Mouse (Mus musculus) thymus, postnatal 0 days (tissue): ENCODE results near the gene Kcnip4. TPM values are rescaled to one million over a fixed set of nuclear protein-coding genes. Genes with fewer than 3 reads are reported as not detected.

Experiments used
- DNase-seq: peaks from one replicate; pipeline ENCODE4 v3.0.0-alpha.2; 2015; ENCODE audit warnings: low spot score
- polyA plus RNA-seq: library from polyadenylated mRNA; unstranded; fragments of >200 nt; fragmentation: Nextera tagmentation; extraction: Ambion mirVana; gene quantifications from 2 replicates; pipeline ENCODE4 v1.2.1, GENCODE M21; 2015

Gene Kcnip4
- polyA plus RNA-seq, 1 experiment from 2014 or later: 0.33 TPM

DNA sequence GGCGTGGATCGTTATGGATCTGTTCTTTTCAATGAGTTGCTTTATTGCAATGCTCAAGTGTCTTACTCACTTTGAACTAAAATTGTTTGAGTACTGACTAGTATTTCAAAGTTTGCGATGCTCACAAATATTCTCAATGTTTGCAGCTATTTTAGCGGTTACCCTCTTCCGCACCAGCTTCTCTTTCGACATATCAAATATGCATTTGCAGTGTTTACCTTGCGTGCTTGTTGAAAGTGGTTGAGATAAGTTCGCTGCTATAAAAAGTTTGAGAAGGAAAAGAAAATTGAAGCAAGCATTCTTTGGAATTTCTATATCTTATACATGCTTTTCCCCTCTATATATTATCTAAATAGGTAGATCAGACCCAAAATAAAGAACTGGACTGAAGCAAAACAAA lies 634.5 kb downstream of the Kcnip4 start:
- no peak for DNase-seq

GRCm38 (mm10) chr5:48889395-48890194 lies 635.1 kb downstream of the Kcnip4 start:
- no peak for DNase-seq

- DNase-seq: no peak
Observed at GRCm38 (mm10) chr5:48878081-48878480, 646.6 kb downstream of the Kcnip4 start.

GRCm38 (mm10) chr5:48864268-48864967 lies 660.3 kb downstream of the Kcnip4 start:
- DNase-seq: no peak

GRCm38 (mm10) chr5:48840971-48841370 lies 683.7 kb downstream of the Kcnip4 start:
- DNase-seq: no peak

DNA sequence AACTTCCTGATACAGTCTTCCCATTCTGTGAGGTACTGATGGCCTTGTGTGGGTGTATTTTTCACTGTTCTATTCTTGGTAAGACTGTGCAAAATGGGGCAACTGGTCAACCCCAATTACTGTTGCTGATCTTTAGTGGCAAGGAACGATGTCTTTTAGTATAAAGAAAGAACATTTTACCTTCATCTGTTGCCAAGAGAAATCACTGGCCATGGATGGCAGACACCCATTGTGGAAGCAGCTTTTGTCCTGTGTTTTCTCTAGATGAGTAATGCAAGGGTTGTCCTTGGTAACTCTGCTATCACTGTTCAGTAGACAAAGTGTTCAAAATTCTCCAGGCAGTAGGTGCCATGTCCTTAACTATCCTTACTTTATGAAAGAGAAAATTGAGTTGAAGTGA lies 729.2 kb downstream of the Kcnip4 start:
- DNase-seq: no peak

DNA sequence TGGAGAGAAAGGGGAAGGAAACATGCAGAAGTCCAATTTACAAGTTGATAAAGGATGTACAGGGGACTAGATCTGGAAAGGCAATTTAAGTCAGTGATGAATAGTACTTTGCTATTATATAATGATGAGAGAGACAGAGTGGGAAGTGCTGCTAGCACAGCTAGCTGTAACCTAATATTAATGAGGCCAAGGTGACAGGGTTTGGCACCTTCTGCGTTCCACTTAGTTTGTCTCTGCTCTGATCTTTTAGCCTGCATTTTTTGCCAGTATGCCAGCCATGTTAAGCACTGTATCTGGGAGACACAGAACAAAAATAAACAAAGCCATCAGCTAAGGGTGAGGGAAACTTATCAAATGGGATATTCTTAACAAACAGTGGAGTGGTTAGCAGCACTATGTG lies 745.3 kb downstream of the Kcnip4 start:
- no peak for DNase-seq

DNA sequence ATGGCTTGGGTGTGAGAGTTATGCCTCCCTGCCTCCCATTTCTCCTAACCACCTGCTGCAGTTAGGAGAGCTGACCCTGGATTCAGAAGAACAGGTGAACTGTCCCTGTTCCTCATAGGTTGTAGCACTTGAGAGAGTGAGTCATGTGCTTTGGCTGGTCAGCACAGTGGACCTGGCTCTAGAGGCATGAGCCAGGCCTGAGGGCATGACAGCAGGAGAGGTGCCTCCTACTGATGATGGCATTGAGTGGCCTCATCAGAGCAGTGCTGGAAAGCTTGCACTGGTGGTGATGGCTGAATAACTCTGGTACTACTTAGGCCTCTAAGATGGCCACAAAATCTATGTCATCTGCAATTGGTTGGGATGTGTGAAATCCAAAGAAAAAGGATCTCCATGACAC lies 776.1 kb downstream of the Kcnip4 start:
- DNase-seq: no peak

- DNase-seq: no peak
Observed at GRCm38 (mm10) chr5:48737640-48738039, 787.1 kb downstream of the Kcnip4 start.

- no peak for DNase-seq
Observed at GRCm38 (mm10) chr5:48718166-48718565, 806.5 kb downstream of the Kcnip4 start.

GRCm38 (mm10) chr5:48705997-48706396 lies 818.7 kb downstream of the Kcnip4 start:
- DNase-seq: no peak

DNA sequence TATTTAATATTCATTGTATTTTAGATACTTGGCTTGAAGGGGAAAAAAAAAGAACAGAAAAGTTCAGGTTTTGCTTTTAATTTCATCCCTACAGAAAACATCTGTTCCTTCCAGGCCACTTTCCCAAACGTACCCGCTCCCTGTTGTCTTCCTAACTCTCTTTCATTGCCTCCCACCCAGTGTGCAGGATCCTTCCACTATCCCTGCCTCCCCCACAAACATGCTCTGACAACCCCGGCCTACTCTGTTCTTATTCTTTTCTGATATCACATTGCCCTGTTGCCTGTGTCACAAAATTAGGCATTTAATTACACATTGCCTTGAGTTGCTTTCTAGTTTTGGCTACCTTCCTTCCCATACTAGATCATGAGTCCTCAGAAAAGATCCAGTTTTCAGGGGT lies 837.6 kb downstream of the Kcnip4 start:
- DNase-seq: no peak

DNA sequence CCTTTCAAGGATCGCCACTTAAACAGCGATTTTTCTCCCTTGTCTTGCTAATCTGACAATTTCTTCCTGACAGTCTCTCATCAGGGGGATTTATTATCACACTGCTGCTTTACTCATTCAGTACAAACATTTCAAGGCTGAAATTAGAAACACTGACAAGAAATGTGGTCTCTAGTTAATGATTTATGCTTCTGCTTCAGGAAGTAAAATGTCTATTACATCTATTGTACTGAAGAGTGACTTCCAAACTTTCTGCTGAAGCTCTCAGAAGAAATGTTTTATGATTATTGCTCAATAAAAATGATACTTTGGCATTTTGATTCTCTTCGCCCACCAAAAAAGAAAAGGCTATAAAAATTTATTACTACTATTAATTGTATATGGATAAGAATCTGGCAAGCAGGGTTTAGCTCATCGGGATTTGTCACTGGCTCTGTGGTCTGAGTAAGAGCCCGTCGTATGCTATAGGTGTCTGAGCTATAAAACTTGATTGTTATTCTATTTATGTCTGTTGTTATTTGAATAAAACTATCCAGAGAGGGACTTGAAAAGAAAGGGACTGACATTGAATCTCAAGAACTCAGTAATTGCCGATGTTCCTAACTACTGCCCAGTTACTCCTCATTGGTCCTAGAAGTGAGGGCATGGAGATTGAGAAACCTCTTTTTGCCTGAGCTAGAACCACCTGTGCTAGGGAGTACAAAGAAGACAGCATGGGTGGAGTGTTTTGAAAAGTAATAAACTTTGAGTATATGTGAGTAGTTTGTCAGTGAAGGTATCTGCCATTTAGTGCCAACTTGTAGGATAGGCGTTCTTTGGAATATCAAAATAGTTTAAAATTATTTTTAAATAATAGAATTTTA lies 844.7 kb downstream of the Kcnip4 start:
- DNase-seq: no peak

- DNase-seq: no peak
Observed at GRCm38 (mm10) chr5:48662504-48662903, 862.2 kb downstream of the Kcnip4 start.

GRCm38 (mm10) chr5:48659975-48660374 lies 864.7 kb downstream of the Kcnip4 start:
- no peak for DNase-seq

- DNase-seq: no peak
Observed at GRCm38 (mm10) chr5:48650496-48650895, 874.2 kb downstream of the Kcnip4 start.

DNA sequence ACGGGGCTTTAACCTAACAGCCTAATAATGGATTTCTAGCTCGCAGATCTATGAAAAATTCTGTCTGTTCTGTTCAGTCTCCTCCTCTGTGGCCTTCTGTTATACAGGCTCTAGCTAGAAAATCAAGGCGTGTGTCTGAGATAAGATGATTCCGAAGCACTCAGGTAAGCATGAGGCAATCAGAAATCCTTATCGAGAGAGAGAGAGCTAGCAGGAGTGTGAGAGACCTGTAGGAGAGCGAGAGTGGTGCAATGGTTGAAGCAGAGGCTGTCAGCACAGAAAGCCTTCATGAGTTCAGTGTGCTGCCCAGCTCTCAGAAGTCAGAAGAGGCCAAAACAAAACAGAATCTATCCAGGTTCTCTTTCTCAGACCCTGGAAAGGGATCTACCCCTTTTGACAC lies 888.0 kb downstream of the Kcnip4 start:
- DNase-seq: no peak

DNA sequence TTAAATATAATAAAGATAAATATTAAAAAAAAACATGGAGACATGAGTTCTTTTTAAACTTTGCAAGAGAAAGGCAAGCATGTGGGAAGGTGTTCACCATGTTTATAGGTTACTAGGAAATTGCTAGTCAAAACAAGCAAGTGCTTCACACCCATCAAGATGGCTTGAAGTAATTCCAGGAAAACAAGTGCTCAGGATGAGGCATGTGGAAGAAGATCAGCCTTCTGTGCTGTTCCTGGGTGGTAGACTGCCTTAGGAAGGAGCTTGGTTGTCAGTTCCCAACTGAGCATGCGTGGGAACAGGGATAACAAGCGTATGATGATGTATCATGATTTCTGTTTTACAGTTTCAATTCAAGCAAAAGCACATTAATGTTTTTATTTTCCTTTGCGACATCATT lies 891.1 kb downstream of the Kcnip4 start:
- DNase-seq: no peak

- no peak for DNase-seq
Observed at GRCm38 (mm10) chr5:48623370-48623769, 901.3 kb downstream of the Kcnip4 start.

DNA sequence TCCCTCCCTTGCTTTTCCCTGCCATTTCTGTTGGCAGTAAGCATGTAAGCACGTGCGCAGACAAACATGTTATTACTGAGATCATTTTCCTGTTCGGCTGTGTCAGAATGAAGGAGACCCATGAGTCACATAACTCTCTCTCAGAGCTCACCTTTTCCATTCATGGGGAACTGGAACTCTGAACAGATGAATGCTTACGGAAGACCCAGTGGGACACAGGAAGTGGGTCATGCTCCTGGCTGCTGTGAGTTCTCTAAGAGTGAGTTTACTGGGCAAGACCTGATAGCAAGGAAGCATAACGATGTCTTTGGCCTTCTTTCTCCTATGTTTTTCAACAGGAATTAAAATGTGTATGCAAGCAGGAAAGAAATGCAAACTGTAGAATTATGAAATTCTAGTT lies 917.8 kb downstream of the Kcnip4 start:
- no peak for DNase-seq

DNA sequence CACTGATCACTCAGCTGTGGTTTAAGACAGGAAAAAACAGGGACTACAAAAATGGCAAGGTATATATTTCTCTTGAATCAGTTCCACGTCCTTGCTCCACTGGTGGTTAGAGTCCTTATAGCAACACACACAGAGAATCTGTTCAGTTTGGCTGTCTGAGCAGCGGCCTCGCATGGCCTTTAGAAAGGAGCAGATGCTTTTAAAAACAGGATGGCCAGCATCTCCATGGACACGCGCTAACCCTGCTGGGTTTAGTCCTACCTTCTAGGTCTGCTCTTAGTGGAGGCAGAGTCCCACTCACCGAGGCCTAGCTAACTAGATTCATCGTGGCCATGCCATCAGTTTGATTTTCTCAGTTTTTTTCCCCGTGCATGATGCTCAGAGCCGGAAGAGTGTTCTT lies 918.4 kb downstream of the Kcnip4 start:
- no peak for DNase-seq

- no peak for DNase-seq
Observed at GRCm38 (mm10) chr5:48599481-48600040, 925.1 kb downstream of the Kcnip4 start.
